Mouse (Mus musculus) inflammation-experienced regulatory T-cells, adult 6 months (primary cell): Measurements from ENCODE around the gene Chd9. TPM values are rescaled to one million over a fixed set of nuclear protein-coding genes. Genes with fewer than 3 reads are reported as not detected.

ENCODE experiments used
- ATAC-seq: one replicate; pipeline ENCODE4 v1.8.0; 2017
- polyA plus RNA-seq, 3 experiments: library from polyadenylated mRNA; unstranded; fragments of 100-300 nt; shearing (Covaris generic); gene quantifications; one replicate each; pipeline ENCODE4 v1.2.1; 2017

Chd9 gene
- polyA plus RNA-seq, 3 experiments from 2014 or later: 77.2 to 213 (median 144) TPM

DNA sequence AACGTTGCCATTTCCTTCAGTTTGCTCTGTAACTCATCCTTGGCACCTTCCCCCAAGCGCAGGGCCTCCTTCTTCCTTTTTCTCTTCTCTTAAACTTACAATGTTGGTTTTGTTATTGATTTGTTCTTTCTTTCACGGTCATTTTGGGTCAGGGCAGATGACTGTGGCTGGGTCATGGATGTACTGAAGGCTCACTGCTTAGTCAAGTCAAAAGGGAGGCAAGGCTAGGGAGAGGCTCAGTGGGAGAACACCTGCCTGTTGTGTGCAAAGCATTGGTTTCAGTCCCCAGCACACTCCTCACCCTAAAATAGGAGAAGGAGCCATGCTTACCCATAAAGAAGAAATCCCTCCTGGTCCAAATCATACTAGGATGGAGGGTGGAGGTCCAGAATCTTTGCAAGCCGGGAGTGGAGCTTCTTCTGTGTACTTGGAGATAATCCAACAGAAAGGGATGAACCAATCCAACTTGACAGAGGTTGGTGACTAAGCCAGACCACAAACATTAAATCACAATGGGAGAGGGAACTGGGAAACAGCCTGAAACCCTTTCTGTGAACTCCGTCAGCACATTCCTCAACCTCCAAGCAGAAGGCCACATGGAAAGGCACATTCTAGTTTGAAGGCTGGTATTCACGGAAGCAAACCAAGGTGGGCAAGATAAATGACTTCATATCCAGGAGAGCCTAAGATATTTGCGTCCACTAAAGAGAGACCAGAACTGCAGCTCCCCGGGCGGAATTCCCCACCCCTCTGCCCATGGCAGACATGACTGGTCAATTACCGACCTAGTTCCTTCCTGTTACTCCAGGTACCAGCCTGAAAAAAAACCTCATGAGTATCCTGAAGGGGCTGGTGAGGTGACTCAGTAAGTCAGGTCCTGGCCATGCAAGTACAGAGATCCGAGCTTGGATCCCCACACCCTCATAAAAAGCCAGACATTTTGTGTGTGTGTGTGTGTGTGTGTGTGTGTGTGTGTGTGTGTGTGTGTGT is 11.9 kb downstream of the Chd9 start:
- no peak for ATAC-seq

DNA sequence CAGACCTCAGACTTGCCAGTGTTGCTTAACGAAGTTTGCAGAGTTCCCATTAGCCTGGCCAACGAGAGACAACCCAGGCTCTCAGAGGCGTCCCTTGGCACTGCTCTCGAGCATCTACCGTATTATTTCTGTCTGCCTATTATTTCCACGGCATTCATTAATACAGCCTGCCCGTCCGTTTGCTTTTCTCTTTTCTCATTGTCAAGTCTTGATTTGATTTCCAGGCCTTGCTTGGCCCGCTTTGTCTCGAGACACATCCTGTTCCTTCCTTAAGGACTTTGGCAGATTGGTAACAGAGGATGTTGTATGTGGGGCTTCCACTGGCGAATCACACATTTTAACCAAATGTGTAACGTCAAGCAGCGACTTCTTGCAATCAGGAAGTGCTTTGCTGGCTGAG is 13.2 kb downstream of the Chd9 start:
- no peak for ATAC-seq

DNA sequence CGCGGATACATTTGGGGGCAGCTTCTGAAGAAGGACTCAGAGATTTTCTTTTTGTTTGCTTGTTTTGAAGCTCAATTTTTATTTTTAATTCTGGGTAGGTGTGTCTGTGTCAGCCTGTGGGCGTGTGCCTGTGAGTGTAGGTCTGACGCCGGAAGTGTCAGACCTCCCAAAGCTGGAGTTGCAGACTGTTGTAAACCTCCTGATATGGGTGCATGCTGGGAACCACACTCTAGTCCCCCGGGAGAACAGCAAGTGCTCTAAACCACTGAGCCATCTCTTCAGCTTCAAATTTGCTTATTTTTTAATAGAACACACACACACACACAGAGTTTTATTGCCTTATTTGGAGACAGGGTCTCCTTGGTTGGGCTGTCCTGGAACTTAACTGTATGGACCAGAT is 15.0 kb downstream of the Chd9 start:
- ATAC-seq: no peak

DNA sequence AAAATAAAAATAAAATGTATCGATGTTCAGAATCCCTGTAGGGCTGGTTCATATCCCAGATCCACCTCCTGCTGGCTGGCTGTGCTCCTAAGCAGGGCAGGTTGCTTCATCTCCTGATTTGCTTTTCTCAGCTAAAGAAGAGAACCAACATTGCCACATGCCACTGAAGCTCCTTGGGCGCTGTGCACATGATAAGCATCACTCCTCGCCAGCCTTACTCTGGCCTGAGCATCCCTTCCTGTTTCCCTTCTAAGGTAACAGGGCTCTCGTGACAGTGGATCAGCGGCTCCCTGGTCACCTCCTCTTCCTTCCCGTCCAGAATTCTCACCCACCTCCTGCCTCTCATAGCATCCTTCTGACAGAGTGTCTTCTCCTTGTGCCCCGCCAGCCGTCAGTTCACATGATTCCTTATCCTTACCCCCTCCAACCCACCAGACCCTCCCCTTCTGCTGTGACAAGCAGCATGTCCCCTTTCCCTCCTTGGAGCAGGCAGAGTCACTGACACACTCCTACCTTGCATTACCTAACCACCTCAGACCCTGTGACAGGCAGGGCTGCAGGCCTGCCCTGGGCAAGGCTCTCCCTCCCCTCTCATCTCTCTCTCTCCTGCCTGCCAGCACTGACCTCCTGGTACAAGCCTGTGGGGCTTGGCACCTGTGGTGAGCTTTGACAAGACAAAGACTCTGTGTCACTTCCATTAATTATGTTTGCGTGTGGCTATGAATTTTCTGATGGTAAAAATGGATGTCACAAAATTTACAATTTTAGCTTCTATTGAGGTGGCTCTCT is 16.2 kb downstream of the Chd9 start:
- no peak for ATAC-seq

DNA sequence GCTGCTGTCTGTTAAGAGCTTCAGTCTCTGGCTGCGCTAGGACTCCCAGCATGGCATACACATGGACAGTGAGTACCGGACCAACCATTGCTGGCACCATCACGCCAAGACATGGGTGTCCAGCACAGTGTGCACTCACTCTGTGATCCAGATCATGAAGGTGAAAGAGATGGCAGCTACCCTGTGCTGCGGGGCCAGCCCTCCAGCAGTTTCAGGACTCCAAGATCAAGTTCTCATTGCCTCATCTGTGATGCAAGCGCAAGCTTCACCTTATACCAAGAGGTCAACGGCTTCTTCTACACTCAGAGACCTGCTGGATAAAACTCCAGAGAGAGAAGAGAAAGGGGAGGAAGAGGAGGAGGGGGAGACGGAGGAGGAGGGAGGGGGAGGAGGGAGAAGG is 19.8 kb downstream of the Chd9 start:
- no peak for ATAC-seq

DNA sequence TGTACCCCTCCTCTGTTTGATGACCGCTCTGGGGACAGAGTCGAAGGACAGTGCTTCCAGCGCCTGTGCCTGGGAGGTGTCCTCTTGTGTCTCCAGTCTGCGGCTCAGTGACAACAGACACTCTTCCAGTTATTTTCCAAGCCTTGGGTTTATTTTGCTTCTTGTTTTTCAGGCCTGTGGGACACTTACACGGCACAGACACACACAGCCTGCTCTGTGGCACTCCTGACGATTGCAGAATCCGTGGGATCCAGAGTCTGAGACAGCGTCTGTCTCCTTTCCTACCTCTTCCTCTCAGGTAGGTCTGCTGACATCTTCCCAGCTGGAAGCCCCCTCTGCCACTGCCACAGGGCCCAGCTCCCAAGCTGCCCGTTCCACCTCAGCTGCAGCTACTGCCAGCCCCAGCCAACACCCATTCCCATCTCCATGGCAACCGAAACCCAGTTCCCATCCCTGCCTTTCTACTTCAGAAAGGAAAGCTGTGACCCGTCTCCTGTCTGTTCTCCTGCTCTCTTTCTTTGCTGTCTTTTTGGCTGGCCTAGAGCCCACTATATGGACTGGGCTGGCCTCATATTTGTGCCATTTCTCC is 21.4 kb downstream of the Chd9 start:
- no peak for ATAC-seq

DNA sequence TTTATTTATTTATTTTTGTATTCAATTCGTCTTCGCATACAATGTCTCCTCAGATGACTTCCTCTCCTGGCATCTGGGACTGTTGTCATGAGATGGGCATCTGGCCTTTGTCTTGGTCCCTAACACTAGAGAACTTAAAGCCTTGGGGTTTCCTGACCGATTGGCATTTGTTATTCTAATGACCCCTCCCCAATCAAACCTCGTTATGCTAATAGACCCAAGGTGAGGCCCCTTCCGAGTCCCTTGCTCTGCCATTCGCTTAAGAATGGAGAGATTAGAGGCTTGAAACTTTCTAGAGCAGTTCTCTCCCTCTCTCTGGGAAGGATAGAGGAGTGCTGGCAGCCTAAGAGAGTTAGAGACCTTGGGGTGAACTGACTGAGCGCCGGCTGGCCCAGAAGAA is 23.4 kb downstream of the Chd9 start:
- ATAC-seq: no peak

DNA sequence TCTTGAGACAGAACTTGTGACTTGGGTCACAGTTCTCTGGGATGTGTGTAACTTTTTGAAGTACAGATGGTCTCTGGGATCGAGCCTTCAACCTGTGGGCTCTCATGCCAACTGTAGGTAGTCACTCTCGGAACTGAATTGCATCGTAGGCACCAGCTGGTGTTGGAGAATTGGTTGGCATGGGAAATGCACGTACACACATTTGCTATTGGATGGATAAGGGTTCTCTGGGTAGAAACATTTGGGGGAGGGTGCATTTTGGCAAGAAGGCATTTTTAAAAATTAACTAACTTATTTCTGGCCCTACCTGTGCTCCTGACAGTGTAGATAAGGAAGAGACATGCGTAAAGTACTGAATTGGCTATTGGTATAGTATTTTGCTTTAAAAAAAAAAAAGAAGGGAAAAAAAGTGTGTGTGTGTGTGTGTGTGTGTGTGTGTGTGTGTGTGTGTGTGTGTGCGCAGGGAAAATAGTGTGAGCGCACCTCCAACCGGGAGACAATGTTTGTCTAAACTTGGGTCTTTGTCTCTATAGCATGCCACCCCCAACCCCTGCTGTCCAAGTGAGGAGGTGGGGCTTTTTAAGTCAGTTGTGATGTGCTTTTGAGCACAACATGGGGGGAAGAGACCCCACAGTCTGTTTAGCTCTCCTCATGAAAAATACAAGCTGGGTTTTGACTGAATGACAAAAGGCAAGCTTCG is 26.0 kb downstream of the Chd9 start:
- no peak for ATAC-seq

DNA sequence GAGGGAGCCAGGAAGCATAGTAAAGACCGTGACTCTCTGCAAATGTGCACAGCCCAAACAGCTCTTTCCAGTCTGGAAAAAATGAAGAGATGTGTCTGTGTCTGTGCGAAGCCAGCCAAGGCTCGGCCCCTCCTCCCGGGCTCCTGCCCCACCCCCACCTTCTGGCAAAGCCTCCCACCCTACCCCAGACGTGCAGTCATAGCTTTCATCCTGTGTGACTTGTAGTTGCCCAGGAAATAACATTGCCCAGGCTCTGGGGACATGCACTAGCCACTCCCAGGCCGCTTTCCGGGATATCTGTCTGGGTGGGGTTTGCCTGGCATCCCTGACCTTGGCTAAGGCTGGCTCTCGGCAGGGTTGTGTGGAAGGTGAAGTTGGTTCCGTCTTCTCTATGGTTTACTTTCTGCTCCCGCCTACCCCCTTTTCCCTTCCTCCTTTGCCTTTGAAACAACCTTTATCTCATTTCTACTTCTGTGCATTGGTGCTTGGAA is 26.6 kb downstream of the Chd9 start:
- ATAC-seq: no peak

DNA sequence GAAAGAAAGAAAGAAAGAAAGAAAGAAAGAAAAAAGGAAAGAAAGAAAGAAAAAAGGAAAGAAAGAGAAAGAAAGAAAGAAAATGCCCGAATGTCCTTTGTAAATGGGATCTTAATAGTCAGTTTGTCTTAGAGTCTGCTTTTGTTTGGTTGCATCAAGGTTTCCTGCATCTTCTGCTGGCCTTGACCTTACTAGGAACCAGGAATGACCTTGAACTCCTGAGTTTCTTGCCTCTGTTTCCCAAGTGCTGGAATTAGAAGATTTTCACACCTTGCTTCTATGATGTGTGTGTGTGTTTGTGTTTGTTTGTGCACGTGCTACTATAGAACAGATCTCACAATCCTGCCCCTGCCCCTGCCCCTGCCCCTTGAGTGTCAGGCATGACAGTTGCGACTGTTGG is 28.0 kb downstream of the Chd9 start:
- ATAC-seq: no peak

DNA sequence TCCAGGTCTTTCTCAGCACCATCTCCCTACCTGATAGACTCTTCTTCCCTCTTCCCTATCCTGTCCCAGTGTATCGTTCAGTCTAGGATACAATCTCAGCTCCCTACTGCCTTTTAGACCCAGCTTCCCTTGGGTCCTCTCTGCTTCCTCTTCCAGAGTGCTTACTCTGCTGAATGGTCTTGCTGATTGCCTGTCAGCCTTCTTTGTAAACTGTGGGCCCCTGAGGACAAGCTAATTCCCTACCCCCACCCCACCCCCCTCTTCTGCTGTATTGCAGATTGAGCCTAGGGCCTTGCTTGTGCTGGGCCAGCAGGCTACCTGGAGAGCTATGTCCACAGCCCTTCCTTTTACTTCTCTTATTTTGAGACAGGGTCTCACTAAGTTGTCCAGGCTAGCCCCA is 28.8 kb downstream of the Chd9 start:
- ATAC-seq: no peak

DNA sequence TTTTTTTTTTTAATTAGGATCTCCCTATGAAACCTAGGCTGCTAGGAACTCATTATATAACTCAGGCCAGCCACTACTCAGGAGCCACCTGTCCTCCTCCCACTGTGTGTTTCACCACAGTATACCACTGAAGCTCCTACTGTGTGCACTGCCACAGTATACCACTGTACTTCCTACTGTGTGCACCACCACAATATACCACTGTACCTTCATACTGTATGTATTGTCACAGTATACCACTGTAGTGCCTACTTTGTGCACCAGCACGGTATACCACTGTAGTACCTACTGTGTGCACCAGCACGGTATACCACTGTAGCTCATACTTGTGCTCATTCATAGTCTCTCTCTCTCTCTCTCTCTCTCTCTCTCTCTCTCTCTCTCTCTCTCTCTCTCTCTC is 29.9 kb downstream of the Chd9 start:
- ATAC-seq: no peak

DNA sequence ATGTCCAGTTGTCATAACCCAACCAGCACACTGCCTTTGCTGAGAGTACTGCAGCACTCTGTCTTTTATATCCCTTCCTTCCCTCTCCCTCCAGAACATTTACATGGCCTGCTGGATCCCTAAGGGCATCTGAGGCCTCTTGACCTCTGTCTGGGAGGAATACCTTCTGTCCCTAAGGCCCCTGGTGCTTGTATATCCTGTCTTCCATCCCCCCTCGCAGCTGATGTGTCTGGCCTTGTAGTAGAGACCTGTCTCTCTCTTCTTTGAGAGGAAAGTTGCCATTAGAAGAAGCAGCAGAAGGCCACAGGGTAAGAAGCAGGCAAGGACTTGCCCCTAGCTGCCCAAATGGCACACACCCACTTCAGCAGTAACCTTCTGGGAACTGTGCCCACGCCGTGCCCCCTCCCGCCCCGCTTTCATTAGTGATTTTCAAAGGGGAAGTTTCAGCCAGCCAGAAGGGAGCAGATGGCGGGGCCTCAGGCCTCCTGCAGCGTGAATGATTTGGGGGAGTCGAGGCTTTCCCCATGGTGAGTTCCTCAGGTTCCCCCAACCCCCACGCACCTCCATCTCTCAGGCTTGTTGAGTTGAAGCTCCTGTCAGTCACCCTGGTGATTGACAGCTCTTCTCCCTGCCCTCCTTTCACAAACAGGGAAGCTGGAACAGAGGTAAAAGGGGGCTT is 33.3 kb downstream of the Chd9 start:
- no peak for ATAC-seq

DNA sequence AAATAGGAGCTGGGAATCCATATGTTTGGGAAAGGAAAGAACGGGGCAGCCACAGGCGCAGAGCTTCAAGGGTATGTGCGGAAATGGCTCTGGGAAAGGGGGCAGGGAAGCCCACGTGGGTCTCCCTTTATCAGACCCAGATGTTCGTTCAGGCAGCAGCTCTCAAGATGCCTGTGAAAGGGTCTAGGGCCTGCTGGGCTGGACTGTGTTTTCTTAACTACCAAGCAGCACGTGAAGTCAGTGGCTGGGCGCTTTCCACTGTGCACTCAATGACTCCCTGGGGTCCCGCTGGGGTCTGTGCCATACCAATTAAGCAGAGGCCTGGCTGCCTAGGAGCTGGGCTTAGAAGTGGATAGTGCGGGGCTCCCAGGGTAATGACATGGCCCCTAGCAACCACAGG is 33.9 kb downstream of the Chd9 start:
- ATAC-seq: no peak

DNA sequence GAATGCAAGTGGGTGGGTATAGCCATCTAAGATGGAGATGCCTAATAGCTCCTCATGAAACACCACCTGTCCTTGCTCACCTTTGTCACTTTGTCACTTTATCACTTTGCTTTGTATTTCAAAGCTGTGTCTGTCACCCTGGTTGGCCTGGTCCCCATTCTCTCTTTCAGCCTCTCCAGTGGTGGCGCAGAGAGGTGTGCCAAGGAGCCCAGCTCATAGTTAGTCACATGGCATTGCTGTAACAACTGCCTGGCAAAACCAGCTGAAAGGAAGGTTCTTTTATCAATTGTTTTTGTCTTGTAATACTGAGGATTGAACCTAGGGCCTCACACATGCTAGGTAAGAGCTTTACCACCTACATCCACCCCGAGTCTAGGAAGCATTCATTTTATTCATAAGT is 38.9 kb downstream of the Chd9 start:
- no peak for ATAC-seq

DNA sequence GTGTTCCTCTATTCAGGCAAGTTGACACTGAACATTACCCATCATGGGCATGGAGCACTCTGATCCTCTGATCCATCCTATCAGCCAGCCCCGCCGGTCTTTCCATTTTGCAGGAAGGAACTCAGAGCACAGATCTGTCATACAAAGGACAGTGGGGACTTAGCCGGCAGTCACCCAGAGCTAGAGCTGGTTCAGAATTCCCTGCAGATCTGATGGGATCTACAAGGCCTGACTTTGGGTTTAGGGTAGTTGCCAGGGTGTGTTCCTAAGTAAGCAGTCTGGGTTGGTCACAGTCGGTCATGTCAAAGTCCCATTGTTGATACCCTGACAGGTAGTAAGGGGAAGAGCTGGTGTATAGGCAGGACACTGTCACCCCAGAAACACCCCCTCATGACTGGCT is 39.8 kb downstream of the Chd9 start:
- no peak for ATAC-seq

DNA sequence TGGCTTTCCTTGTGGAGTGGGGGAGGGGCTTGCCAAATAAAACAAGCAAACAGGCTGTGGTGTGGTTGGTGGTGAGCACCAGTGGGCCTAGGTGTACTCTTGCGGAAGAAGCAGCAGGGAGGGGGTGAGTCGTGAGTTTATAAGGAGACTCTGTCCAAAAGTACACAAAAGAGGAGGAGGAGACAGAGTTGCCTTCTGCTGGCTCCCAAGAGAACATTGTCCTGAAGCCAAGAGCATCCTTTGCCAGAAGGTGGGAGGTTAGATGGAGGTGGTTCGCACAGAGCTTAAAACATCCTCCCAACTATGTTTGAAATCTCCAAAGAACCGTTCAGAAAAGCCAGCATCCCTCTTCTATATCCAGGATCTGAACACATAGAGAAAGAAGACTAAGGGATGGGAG is 40.2 kb downstream of the Chd9 start:
- no peak for ATAC-seq

DNA sequence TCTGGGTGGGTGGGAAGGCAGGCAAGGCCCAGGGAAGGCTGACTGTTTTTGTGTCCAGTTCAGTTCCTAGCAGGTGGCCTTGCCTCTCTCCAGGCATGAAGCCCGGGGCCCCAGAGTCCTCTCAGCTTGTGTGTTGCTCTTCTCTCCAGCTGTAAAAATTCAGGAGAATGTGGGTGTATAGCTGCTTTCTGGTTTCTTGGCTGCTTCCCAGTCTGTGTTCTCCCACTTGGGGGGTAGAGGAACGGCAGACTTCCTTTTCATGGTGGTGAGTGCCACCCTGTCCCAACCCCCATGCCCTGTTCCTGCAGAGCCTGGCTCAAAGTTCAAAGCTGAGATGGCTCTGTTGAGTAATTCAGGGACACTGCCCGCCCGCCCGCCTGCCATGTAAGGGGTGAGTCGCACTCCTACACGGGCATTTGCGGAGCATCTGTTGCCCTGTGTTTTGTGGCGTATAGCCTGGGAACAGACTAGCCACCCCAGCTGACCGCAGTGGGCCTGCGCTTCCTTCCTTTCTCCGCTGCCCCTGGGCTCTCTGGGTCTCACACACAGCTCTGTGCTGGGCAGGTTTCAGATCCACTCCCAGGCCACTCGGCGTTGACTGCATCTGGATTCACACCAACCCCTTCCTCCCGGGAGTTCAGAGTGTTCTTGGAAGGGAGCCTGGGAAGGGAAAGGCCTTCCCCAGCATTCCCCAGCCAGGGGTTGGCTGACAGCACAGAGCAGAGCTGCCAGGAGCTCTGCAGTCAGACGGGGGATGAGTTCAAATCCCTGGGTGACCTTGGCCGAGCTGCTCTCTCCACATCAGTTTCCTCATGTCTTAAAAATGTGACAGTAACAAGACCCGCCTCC is 41.1 kb downstream of the Chd9 start:
- ATAC-seq: no peak

DNA sequence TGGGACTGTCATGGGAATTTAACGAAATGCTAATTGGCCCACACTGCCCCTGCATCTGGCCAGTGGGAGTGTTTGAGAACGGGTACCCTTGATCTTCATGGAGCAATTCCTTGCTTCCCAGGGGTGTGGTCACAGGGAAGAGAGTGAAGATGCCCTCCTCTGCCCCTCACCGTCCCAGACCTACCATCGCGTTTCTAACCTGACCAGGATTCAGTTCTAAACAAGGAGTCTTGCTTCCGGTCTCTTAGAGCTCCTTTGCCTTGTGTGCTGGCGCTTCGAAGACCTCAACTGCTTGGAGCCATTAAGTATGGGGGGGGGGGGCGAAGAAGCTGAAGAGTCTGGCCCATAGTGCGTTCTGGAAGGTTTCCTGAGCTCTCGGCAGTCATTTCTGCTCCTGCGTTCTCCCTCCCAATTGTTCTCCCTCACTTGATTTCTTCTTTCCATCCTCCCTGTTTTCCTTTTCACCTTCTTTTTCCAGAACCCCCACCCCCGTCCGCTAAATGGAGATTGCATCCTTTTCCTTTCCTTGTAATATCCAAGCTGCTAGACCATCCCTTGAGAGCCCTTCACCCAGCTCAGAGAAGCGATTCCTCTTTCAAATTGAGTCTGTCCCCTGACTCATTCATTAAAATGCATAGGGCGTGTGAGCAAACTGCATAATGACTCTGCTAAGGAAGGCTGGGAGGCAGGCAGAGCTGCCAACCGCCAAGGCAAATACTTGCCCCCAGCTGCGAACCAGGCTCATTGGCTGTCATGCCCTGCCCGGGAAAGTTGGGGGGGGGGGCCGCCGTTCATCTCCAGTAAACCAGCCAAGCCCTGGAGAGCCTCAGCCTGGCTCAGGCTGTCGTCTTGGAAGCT is 42.0 kb downstream of the Chd9 start:
- no peak for ATAC-seq
